Comparison of ENCODE assay signal across 8 mouse cellular contexts in the genomic region with DNA sequence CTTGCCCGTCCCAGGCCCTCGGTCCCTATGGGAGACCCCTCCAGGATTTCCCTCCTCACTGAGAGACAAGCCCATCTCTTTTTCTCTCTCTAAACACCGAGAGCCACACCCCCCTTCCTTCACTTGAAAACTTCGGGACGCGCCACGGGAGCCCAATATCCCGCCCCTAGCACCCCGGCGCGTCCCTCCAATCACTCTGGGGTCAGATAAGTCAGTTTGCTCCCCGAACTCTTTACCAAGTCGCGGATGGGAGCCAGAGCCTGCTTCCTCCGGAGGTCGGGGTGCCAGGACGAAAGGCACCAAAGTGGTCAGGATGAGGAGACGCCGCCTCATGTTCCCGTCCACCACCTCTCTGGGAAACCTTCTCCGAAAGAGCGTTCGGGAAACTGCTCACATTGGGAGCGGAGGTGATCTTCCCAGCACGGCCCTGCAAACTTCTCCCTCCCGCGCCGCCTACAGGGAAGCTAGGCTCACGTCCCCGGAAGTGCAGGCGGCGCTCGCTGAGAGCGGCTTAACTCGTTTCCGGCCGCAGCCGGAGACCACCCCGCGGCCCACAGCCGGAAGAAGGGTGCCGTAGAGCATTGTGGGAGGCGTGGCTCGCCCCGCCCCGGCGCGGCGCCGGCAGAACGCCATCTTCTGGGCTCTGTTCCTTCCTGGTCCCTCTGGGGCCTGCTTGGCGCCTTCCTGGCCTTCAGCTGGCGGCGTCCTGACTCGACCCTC. TPM values are rescaled to one million over a fixed set of nuclear protein-coding genes. Genes with fewer than 3 reads are reported as not detected.
A peak's percentile ranks its signal among the peaks of the same experiment; 100 is the strongest.
DNase-seq lines count a peak whose midpoint lies in the region; ATAC-seq lines count a peak whose summit lies in the region.

A gene (minus strand): TSS at position 533 of the 720 bp plus-strand sequence.

- peak; percentile 98 for ATAC-seq in hindbrain, embryonic 14.5 days (ENCODE audit: low FRiP score)

- no peaks in the 10 kb centered on the region for H3K36me3 ChIP-seq in hindbrain, embryonic 14.5 days (replicated peaks; ENCODE audit: control insufficient read depth, insufficient read depth)

- no peaks in the 10 kb centered on the region for H3K27me3 ChIP-seq in hindbrain, embryonic 14.5 days (ENCODE audit: control insufficient read depth, insufficient read depth, low read length)

- peak within 1 kb of the TSS; percentile 81 for H3K4me2 ChIP-seq in hindbrain, embryonic 14.5 days (replicated peaks)

- peak within 1 kb of the TSS; percentile 90 for H3K27ac ChIP-seq in hindbrain, embryonic 14.5 days

- no peaks in the 10 kb centered on the region for H3K9me3 ChIP-seq in hindbrain, embryonic 14.5 days (ENCODE audit: control insufficient read depth, low read length)

- peak; percentile 97 for DNase-seq in R1 (ENCODE audit: low read depth, low spot score)
- peak; percentile 97 to 98 for DNase-seq in cerebellum, postnatal 25 days
- DNase-seq in frontal cortex, postnatal 25 days (ENCODE audit: low spot score in 2 of 2): peak; percentile 92 to 95
- peak; percentile 96 for DNase-seq in hindbrain, embryonic 14.5 days (ENCODE audit: low spot score)
- peak; percentile 96 to 97 for DNase-seq in layer of hippocampus, postnatal 36 days
- DNase-seq in lung, postnatal 36 days: peak; percentile 97
- peak; percentile 98 for DNase-seq in retina, postnatal 1 day
- DNase-seq in urinary bladder, adult 18-20 months (ENCODE audit: low spot score in 2 of 2): peak; percentile 90 to 95

- peak within 1 kb of the TSS; percentile 56 for H3K4me3 ChIP-seq in hindbrain, embryonic 14.5 days (replicated peaks; ENCODE audit: low read length)

- under 1% methylated on average over 55 of the region's 55 CpGs for WGBS in hindbrain, embryonic 14.5 days

- peak within 1 kb of the TSS; percentile 90 for H3K9ac ChIP-seq in hindbrain, embryonic 14.5 days

- peaks cover 12% of the 10 kb centered on the region for H3K4me1 ChIP-seq in hindbrain, embryonic 14.5 days (replicated peaks; ENCODE audit: control insufficient read depth, insufficient read depth, low read length)

RNA-seq across cellular contexts. Expression of the gene that starts here (rescaled TPM):
- 19.2 and 22.0 TPM in 2 replicates for polyA plus RNA-seq in hindbrain, embryonic 14.5 days (2014; fragmentation: Nextera tagmentation; extraction: Ambion mirVana)
- 10 to 100 TPM; 16.4 to 20.5 TPM for total RNA-seq in layer of hippocampus, postnatal 36 days (2021)

Comparison
In these comparisons a context has a peak if more than half of its experiments do, and no peak if none do; other contexts are left out.
1. Peak in every context shown above with its lines: DNase-seq, ATAC-seq, H3K4me3 ChIP-seq and H3K27ac ChIP-seq.